Mouse (Mus musculus): Measurements from ENCODE around the gene Snrpc. TPM values are rescaled to one million over a fixed set of nuclear protein-coding genes. Genes with fewer than 3 reads are reported as not detected.

Gene Snrpc
- polyA plus RNA-seq, 1 experiment from 2014 or later, result 255 TPM

GRCm38 (mm10) chr17:27825539-27825938 lies 12.4 kb upstream of the Snrpc start:
- no peak for ATAC-seq
- Histone ChIP-seq H3K27me3 (replicated peaks; ENCODE audit: control insufficient read depth, insufficient read depth, low read length) (peaks cover 3% of the 10 kb centered on the region; the same call in 1 of the 2 replicates), H3K36me3 (ENCODE audit: control insufficient read depth, insufficient read depth) (no peaks in the 10 kb centered on the region), H3K4me3 (replicated peaks; ENCODE audit: low read length) (no peak overlapping the region), H3K9me3 (ENCODE audit: control insufficient read depth, low read length) (no peaks in the 10 kb centered on the region), H3K9ac (replicated peaks; ENCODE audit: low read depth, low read length) (no peak overlapping the region), H3K27ac (ENCODE audit: low read length) (no peak overlapping the region), H3K4me2 (ENCODE audit: low read length) (no peak overlapping the region), H3K4me1 (replicated peaks; ENCODE audit: control insufficient read depth, insufficient read depth, low read length) (peaks cover 8% of the 10 kb centered on the region)
- WGBS, result 41% methylated on average over 3 of the region's 3 CpGs

GRCm38 (mm10) chr17:27825984-27826905 lies 11.7 kb upstream of the Snrpc start:
- H3K4me3 ChIP-seq (replicated peaks; ENCODE audit: low read length), result peak overlapping the region; percentile 26
- no peaks in the 10 kb centered on the region for H3K36me3 ChIP-seq (ENCODE audit: control insufficient read depth, insufficient read depth)
- peak overlapping the region; percentile 48 for H3K4me2 ChIP-seq (ENCODE audit: low read length)
- H3K4me1 ChIP-seq (replicated peaks; ENCODE audit: control insufficient read depth, insufficient read depth, low read length), result peaks cover 4% of the 10 kb centered on the region
- no peaks in the 10 kb centered on the region for H3K9me3 ChIP-seq (ENCODE audit: control insufficient read depth, low read length)
- peak; percentile 54; the same call in 1 of the 2 replicates for ATAC-seq
- whole genome bisulfite sequencing, result 6% methylated on average over 22 of the region's 22 CpGs
- H3K27me3 ChIP-seq (replicated peaks; ENCODE audit: control insufficient read depth, insufficient read depth, low read length), result peaks cover 3% of the 10 kb centered on the region; the same call in 1 of the 2 replicates
- H3K27ac ChIP-seq (ENCODE audit: low read length), result no peak overlapping the region
- peak overlapping the region; percentile 35; the same call in 1 of the 2 replicates for H3K9ac ChIP-seq (replicated peaks; ENCODE audit: low read depth, low read length)

GRCm38 (mm10) chr17:27826908-27827383 lies 11.0 kb upstream of the Snrpc start:
- Histone ChIP-seq H3K4me3 (replicated peaks; ENCODE audit: low read length) (no peak overlapping the region), H3K4me2 (ENCODE audit: low read length) (peak overlapping the region; percentile 48; the same call in 1 of the 2 replicates), H3K9me3 (ENCODE audit: control insufficient read depth, low read length) (no peaks in the 10 kb centered on the region), H3K27ac (ENCODE audit: low read length) (no peak overlapping the region), H3K36me3 (ENCODE audit: control insufficient read depth, insufficient read depth) (no peaks in the 10 kb centered on the region), H3K9ac (replicated peaks; ENCODE audit: low read depth, low read length) (no peak overlapping the region), H3K4me1 (replicated peaks; ENCODE audit: control insufficient read depth, insufficient read depth, low read length) (peaks cover 3% of the 10 kb centered on the region; the same call in 1 of the 2 replicates), H3K27me3 (replicated peaks; ENCODE audit: control insufficient read depth, insufficient read depth, low read length) (peaks cover 3% of the 10 kb centered on the region; the same call in 1 of the 2 replicates)
- no peak for ATAC-seq
- under 1% methylated on average over 9 of the region's 9 CpGs for WGBS

GRCm38 (mm10) chr17:27827511-27827910 lies 10.4 kb upstream of the Snrpc start:
- Histone ChIP-seq H3K9me3 (ENCODE audit: control insufficient read depth, low read length) (no peaks in the 10 kb centered on the region), H3K9ac (replicated peaks; ENCODE audit: low read depth, low read length) (no peak overlapping the region), H3K4me2 (ENCODE audit: low read length) (no peak overlapping the region), H3K4me1 (replicated peaks; ENCODE audit: control insufficient read depth, insufficient read depth, low read length) (peaks cover 3% of the 10 kb centered on the region; the same call in 1 of the 2 replicates), H3K27ac (ENCODE audit: low read length) (no peak overlapping the region), H3K27me3 (replicated peaks; ENCODE audit: control insufficient read depth, insufficient read depth, low read length) (peaks cover 3% of the 10 kb centered on the region; the same call in 1 of the 2 replicates), H3K36me3 (ENCODE audit: control insufficient read depth, insufficient read depth) (no peaks in the 10 kb centered on the region), H3K4me3 (replicated peaks; ENCODE audit: low read length) (no peak overlapping the region)
- ATAC-seq, result no peak
- WGBS, result 22% methylated on average over 6 of the region's 6 CpGs

GRCm38 (mm10) chr17:27830411-27830810 lies 7.5 kb upstream of the Snrpc start:
- WGBS, result 54% methylated on average over 7 of the region's 7 CpGs
- ATAC-seq, result no peak
- no peak overlapping the region for H3K9ac ChIP-seq (replicated peaks; ENCODE audit: low read depth, low read length)

GRCm38 (mm10) chr17:27839469-27840252 lies 1.7 kb downstream of the Snrpc start:
- H3K27me3 ChIP-seq (replicated peaks; ENCODE audit: control insufficient read depth, insufficient read depth, low read length), result peaks cover 4% of the 10 kb centered on the region; the same call in 1 of the 2 replicates
- peak overlapping the region; percentile 93 for H3K4me2 ChIP-seq (ENCODE audit: low read length)
- 1% methylated on average over 35 of the region's 35 CpGs for WGBS
- peaks cover 17% of the 10 kb centered on the region for H3K4me1 ChIP-seq (replicated peaks; ENCODE audit: control insufficient read depth, insufficient read depth, low read length)
- peak; percentile 100 for ATAC-seq
- peak overlapping the region; percentile 68 for H3K9ac ChIP-seq (replicated peaks; ENCODE audit: low read depth, low read length)
- H3K36me3 ChIP-seq (ENCODE audit: control insufficient read depth, insufficient read depth), result peaks cover 10% of the 10 kb centered on the region
- peak overlapping the region; percentile 77 for H3K27ac ChIP-seq (ENCODE audit: low read length)
- peak overlapping the region; percentile 57 for H3K4me3 ChIP-seq (replicated peaks; ENCODE audit: low read length)
- H3K9me3 ChIP-seq (ENCODE audit: control insufficient read depth, low read length), result no peaks in the 10 kb centered on the region

More at GRCm38 (mm10) chr17:27830411-27830810, 7.5 kb upstream of the Snrpc start:
- H3K4me3 ChIP-seq (replicated peaks; ENCODE audit: low read length), result no peak overlapping the region
- no peaks in the 10 kb centered on the region for H3K36me3 ChIP-seq (ENCODE audit: control insufficient read depth, insufficient read depth)
- no peak overlapping the region for H3K27ac ChIP-seq (ENCODE audit: low read length)
- peaks cover 3% of the 10 kb centered on the region; the same call in 1 of the 2 replicates for H3K27me3 ChIP-seq (replicated peaks; ENCODE audit: control insufficient read depth, insufficient read depth, low read length)
- H3K4me1 ChIP-seq (replicated peaks; ENCODE audit: control insufficient read depth, insufficient read depth, low read length), result peaks cover 3% of the 10 kb centered on the region; the same call in 1 of the 2 replicates
- H3K9me3 ChIP-seq (ENCODE audit: control insufficient read depth, low read length), result no peaks in the 10 kb centered on the region
- H3K4me2 ChIP-seq (ENCODE audit: low read length), result no peak overlapping the region

GRCm38 (mm10) chr17:27848351-27848750 lies 10.4 kb downstream of the Snrpc start:
- no peak overlapping the region for H3K4me3 ChIP-seq (replicated peaks; ENCODE audit: low read length)
- no peak overlapping the region for H3K4me2 ChIP-seq (ENCODE audit: low read length)
- 100% methylated on average over 1 of the region's 1 CpGs for WGBS
- H3K27ac ChIP-seq (ENCODE audit: low read length), result no peak overlapping the region
- H3K4me1 ChIP-seq (replicated peaks; ENCODE audit: control insufficient read depth, insufficient read depth, low read length), result no peaks in the 10 kb centered on the region
- H3K9ac ChIP-seq (replicated peaks; ENCODE audit: low read depth, low read length), result no peak overlapping the region
- H3K27me3 ChIP-seq (replicated peaks; ENCODE audit: control insufficient read depth, insufficient read depth, low read length), result no peaks in the 10 kb centered on the region
- ATAC-seq, result no peak
- no peaks in the 10 kb centered on the region for H3K9me3 ChIP-seq (ENCODE audit: control insufficient read depth, low read length)
- H3K36me3 ChIP-seq (ENCODE audit: control insufficient read depth, insufficient read depth), result peaks cover 44% of the 10 kb centered on the region

GRCm38 (mm10) chr17:27851076-27851475 lies 13.1 kb downstream of the Snrpc start:
- H3K9me3 ChIP-seq (ENCODE audit: control insufficient read depth, low read length), result no peaks in the 10 kb centered on the region
- no peak overlapping the region for H3K4me3 ChIP-seq (replicated peaks; ENCODE audit: low read length)
- no peak overlapping the region for H3K4me2 ChIP-seq (ENCODE audit: low read length)
- peaks cover 27% of the 10 kb centered on the region for H3K36me3 ChIP-seq (ENCODE audit: control insufficient read depth, insufficient read depth)
- H3K27me3 ChIP-seq (replicated peaks; ENCODE audit: control insufficient read depth, insufficient read depth, low read length), result no peaks in the 10 kb centered on the region
- H3K27ac ChIP-seq (ENCODE audit: low read length), result no peak overlapping the region
- no peak for ATAC-seq
- 88% methylated on average over 3 of the region's 3 CpGs for WGBS
- no peaks in the 10 kb centered on the region for H3K4me1 ChIP-seq (replicated peaks; ENCODE audit: control insufficient read depth, insufficient read depth, low read length)
- no peak overlapping the region for H3K9ac ChIP-seq (replicated peaks; ENCODE audit: low read depth, low read length)

All from forebrain, embryonic 16.5 days (tissue).